Mouse (Mus musculus) MEL (cell line): ENCODE measurements around the gene Ppil6. TPM values are rescaled to one million over a fixed set of nuclear protein-coding genes. Genes with fewer than 3 reads are reported as not detected.

Source experiments
- DNase-seq: peaks from one replicate; pipeline ENCODE4 v3.0.0; 2011; ENCODE audit warnings: low read depth, low spot score
- H3K27ac ChIP-seq: 2 replicates; pipeline ENCODE4 v1.5.1; 2012; ENCODE audit warnings: low read depth, mild to moderate bottlenecking, control low read depth, low read length, moderate library complexity; ENCODE audit not compliant: control insufficient read depth
- H3K27me3 ChIP-seq, 2 experiments: fragments of 150-350 bp in 1 of 2; sonication (generic) in 1 of 2; 2 replicates each; pipeline ENCODE4 v1.6.1; 2012; ENCODE audit warnings: low read length in 2 of 2, mild to moderate bottlenecking in 2 of 2, improper control_type of control experiment in 1 of 2, moderate library complexity in 1 of 2; ENCODE audit not compliant: insufficient read depth in 2 of 2, control insufficient read depth in 1 of 2
- H3K36me3 ChIP-seq, 2 experiments: 2 replicates each; pipeline ENCODE4 v1.6.1; 2012 to 2014; ENCODE audit warnings: low read length in 2 of 2, improper control_type of control experiment in 1 of 2, inconsistent platforms in 1 of 2, mild to moderate bottlenecking in 1 of 2; ENCODE audit not compliant: insufficient read depth in 2 of 2, control insufficient read depth in 1 of 2
- H3K4me1 ChIP-seq, 2 experiments: fragments of 150-350 bp in 1 of 2; sonication (generic) in 1 of 2; 2 replicates each; pipeline ENCODE4 v1.6.1; 2012; ENCODE audit warnings: low read length in 2 of 2, improper control_type of control experiment in 1 of 2, mild to moderate bottlenecking in 1 of 2; ENCODE audit not compliant: insufficient read depth in 2 of 2, control insufficient read depth in 1 of 2
- H3K4me3 ChIP-seq, 2 experiments: fragments of 150-350 bp in 1 of 2; sonication (generic) in 1 of 2; 2 replicates each; pipeline ENCODE4 v1.5.1; 2012; ENCODE audit warnings: low read depth in 2 of 2, low read length in 2 of 2, mild to moderate bottlenecking in 2 of 2, moderate library complexity in 2 of 2, control low read depth in 1 of 2, improper control_type of control experiment in 1 of 2; ENCODE audit not compliant: control insufficient read depth in 1 of 2, insufficient read depth in 1 of 2
- H3K79me2 ChIP-seq: 2 replicates; pipeline ENCODE4 v1.6.1; 2012; ENCODE audit warnings: mild to moderate bottlenecking, low read length, moderate library complexity; ENCODE audit not compliant: control insufficient read depth, poor library complexity, insufficient read depth
- H3K9ac ChIP-seq: 2 replicates; pipeline ENCODE4 v1.6.1; 2012; ENCODE audit warnings: low read depth, mild to moderate bottlenecking, control low read depth, low read length, moderate library complexity; ENCODE audit not compliant: control insufficient read depth, poor library complexity, severe bottlenecking
- H3K9me3 ChIP-seq: fragments of 150-350 bp; sonication (generic); replicated peaks from 2 replicates; pipeline ENCODE4 v1.6.1; 2012; ENCODE audit warnings: mild to moderate bottlenecking, low read length, improper control_type of control experiment, moderate library complexity; ENCODE audit not compliant: insufficient read depth
- BHLHE40 ChIP-seq: IDR thresholded peaks from 2 replicates; pipeline ENCODE4 v1.6.1; 2012; ENCODE audit warnings: low read depth, mild to moderate bottlenecking, inconsistent platforms, low read length, improper control_type of control experiment, borderline replicate concordance
- CHD1 ChIP-seq: IDR thresholded peaks from 2 replicates; pipeline ENCODE4 v1.6.1; 2012; ENCODE audit warnings: low read depth, mild to moderate bottlenecking, inconsistent platforms, low read length, improper control_type of control experiment
- CHD2 ChIP-seq: IDR thresholded peaks from 2 replicates; pipeline ENCODE4 v1.6.1; 2011; ENCODE audit warnings: low read length, improper control_type of control experiment
- CTCF ChIP-seq, 3 experiments: IDR thresholded peaks in 2 of 3; conservative IDR thresholded peaks in 1 of 3; 2 replicates each; pipeline ENCODE4 v1.5.1; 2011 to 2012; ENCODE audit warnings: low read length in 3 of 3, low read depth in 2 of 3, mild to moderate bottlenecking in 2 of 3, improper control_type of control experiment in 1 of 3, inconsistent platforms in 1 of 3, mixed read lengths in 1 of 3, moderate library complexity in 1 of 3; ENCODE audit not compliant: control insufficient read depth in 1 of 3, insufficient read depth in 1 of 3, poor library complexity in 1 of 3, severe bottlenecking in 1 of 3
- E2F4 ChIP-seq: IDR thresholded peaks from 2 replicates; pipeline ENCODE4 v1.6.1; 2011; ENCODE audit warnings: low read depth, low read length, improper control_type of control experiment, borderline replicate concordance
- ELF1 ChIP-seq: IDR thresholded peaks from 2 replicates; pipeline ENCODE4 v1.6.1; 2014; ENCODE audit warnings: low read depth, mild to moderate bottlenecking, inconsistent platforms, low read length, improper control_type of control experiment, moderate library complexity
- EP300 ChIP-seq, 2 experiments: IDR thresholded peaks; 2 replicates each; pipeline ENCODE4 v1.6.1; 2011; ENCODE audit warnings: improper control_type of control experiment in 2 of 2, low read length in 2 of 2, low read depth in 1 of 2, mild to moderate bottlenecking in 1 of 2
- ETS1 ChIP-seq: IDR thresholded peaks from 2 replicates; pipeline ENCODE4 v1.6.1; 2012; ENCODE audit warnings: low read depth, mild to moderate bottlenecking, inconsistent platforms, low read length, improper control_type of control experiment, moderate library complexity
- GABPA ChIP-seq: IDR thresholded peaks from 2 replicates; pipeline ENCODE4 v1.6.1; 2012; ENCODE audit warnings: low read depth, mild to moderate bottlenecking, inconsistent platforms, low read length, improper control_type of control experiment, moderate library complexity
- GATA1 ChIP-seq: IDR thresholded peaks from 2 replicates; pipeline ENCODE4 v1.6.1; 2011; ENCODE audit warnings: low read depth, low read length, improper control_type of control experiment
- HCFC1 ChIP-seq: IDR thresholded peaks from 2 replicates; pipeline ENCODE4 v1.6.1; 2012; ENCODE audit warnings: low read depth, mild to moderate bottlenecking, inconsistent platforms, low read length, improper control_type of control experiment, moderate library complexity
- JUND ChIP-seq: IDR thresholded peaks from 2 replicates; pipeline ENCODE4 v1.6.1; 2011; ENCODE audit warnings: low read depth, mild to moderate bottlenecking, improper control_type of control experiment, low read length
- KAT2A ChIP-seq: conservative IDR thresholded peaks from 2 replicates; pipeline ENCODE4 v1.6.1; 2012; ENCODE audit warnings: low read depth, low read length, improper control_type of control experiment, inconsistent platforms
- MAFK ChIP-seq: IDR thresholded peaks from 2 replicates; pipeline ENCODE4 v1.6.1; 2011; ENCODE audit warnings: low read depth, mild to moderate bottlenecking, low read length, improper control_type of control experiment, borderline replicate concordance
- MAX ChIP-seq: IDR thresholded peaks from 2 replicates; pipeline ENCODE4 v1.6.1; 2011; ENCODE audit warnings: low read length, improper control_type of control experiment
- MAZ ChIP-seq: IDR thresholded peaks from 2 replicates; pipeline ENCODE4 v1.6.1; 2012; ENCODE audit warnings: low read depth, mild to moderate bottlenecking, inconsistent platforms, low read length, improper control_type of control experiment
- MEF2A ChIP-seq: IDR thresholded peaks from 2 replicates; pipeline ENCODE4 v1.6.1; 2014; ENCODE audit warnings: low read depth, mild to moderate bottlenecking, inconsistent platforms, low read length, improper control_type of control experiment; ENCODE audit not compliant: poor library complexity, insufficient replicate concordance, severe bottlenecking; ENCODE audit errors: extremely low read depth
- MXI1 ChIP-seq: IDR thresholded peaks from 2 replicates; pipeline ENCODE4 v1.6.1; 2011; ENCODE audit warnings: mild to moderate bottlenecking, low read depth, low read length, improper control_type of control experiment
- MYB ChIP-seq: IDR thresholded peaks from 2 replicates; pipeline ENCODE4 v1.6.1; 2011; ENCODE audit warnings: mild to moderate bottlenecking, low read depth, low read length, improper control_type of control experiment
- MYC ChIP-seq: IDR thresholded peaks from 2 replicates; pipeline ENCODE4 v1.6.1; 2011; ENCODE audit warnings: low read depth, mild to moderate bottlenecking, low read length, improper control_type of control experiment, moderate library complexity
- NRF1 ChIP-seq: IDR thresholded peaks from 2 replicates; pipeline ENCODE4 v1.6.1; 2014; ENCODE audit warnings: low read depth, mild to moderate bottlenecking, inconsistent platforms, low read length, improper control_type of control experiment, moderate library complexity; ENCODE audit not compliant: poor library complexity, insufficient read depth, severe bottlenecking
- POLR2AphosphoS2 ChIP-seq: IDR thresholded peaks from 2 replicates; pipeline ENCODE4 v1.6.1; 2011; ENCODE audit warnings: low read length, improper control_type of control experiment
- POLR2AphosphoS5 ChIP-seq: IDR thresholded peaks from 2 replicates; pipeline ENCODE4 v1.6.1; 2012; ENCODE audit warnings: low read depth, borderline replicate concordance, mild to moderate bottlenecking, inconsistent platforms, low read length, moderate library complexity, mixed read lengths
- RAD21 ChIP-seq: IDR thresholded peaks from 2 replicates; pipeline ENCODE4 v1.6.1; 2011; ENCODE audit warnings: mild to moderate bottlenecking, low read depth, low read length, improper control_type of control experiment
- RCOR1 ChIP-seq: IDR thresholded peaks from 2 replicates; pipeline ENCODE4 v1.6.1; 2012; ENCODE audit warnings: low read depth, mild to moderate bottlenecking, inconsistent platforms, low read length, improper control_type of control experiment
- SIN3A ChIP-seq: IDR thresholded peaks from 2 replicates; pipeline ENCODE4 v1.6.1; 2012; ENCODE audit warnings: low read length, improper control_type of control experiment, inconsistent platforms
- SMC3 ChIP-seq: IDR thresholded peaks from 2 replicates; pipeline ENCODE4 v1.6.1; 2011; ENCODE audit warnings: low read depth, low read length, improper control_type of control experiment
- TAL1 ChIP-seq: IDR thresholded peaks from 2 replicates; pipeline ENCODE4 v1.6.1; 2012; ENCODE audit warnings: mild to moderate bottlenecking, inconsistent platforms, low read length, moderate library complexity, mixed read lengths
- TBP ChIP-seq: IDR thresholded peaks from 2 replicates; pipeline ENCODE4 v1.8.0; 2011; ENCODE audit warnings: low read depth, low read length, improper control_type of control experiment
- TCF12 ChIP-seq: IDR thresholded peaks from 2 replicates; pipeline ENCODE4 v1.6.1; 2014; ENCODE audit warnings: low read depth, mild to moderate bottlenecking, inconsistent platforms, low read length, improper control_type of control experiment, moderate library complexity
- UBTF ChIP-seq: IDR thresholded peaks from 2 replicates; pipeline ENCODE4 v1.6.1; 2012; ENCODE audit warnings: low read depth, mild to moderate bottlenecking, inconsistent platforms, low read length, improper control_type of control experiment, moderate library complexity, borderline replicate concordance; ENCODE audit not compliant: insufficient read depth
- USF1 ChIP-seq: IDR thresholded peaks from 2 replicates; pipeline ENCODE4 v1.6.1; 2014; ENCODE audit warnings: low read depth, mild to moderate bottlenecking, inconsistent platforms, low read length, improper control_type of control experiment, moderate library complexity
- USF2 ChIP-seq, 2 experiments: IDR thresholded peaks; 2 replicates each; pipeline ENCODE4 v1.6.1; 2011 to 2012; ENCODE audit warnings: improper control_type of control experiment in 2 of 2, low read length in 2 of 2, borderline replicate concordance in 1 of 2, inconsistent platforms in 1 of 2, low read depth in 1 of 2, mild to moderate bottlenecking in 1 of 2; ENCODE audit not compliant: insufficient read depth in 1 of 2
- ZC3H11A ChIP-seq: IDR thresholded peaks from 2 replicates; pipeline ENCODE4 v1.6.1; 2012; ENCODE audit warnings: low read depth, mild to moderate bottlenecking, inconsistent platforms, low read length, improper control_type of control experiment
- ZKSCAN1 ChIP-seq: IDR thresholded peaks from 2 replicates; pipeline ENCODE4 v1.6.1; 2012; ENCODE audit warnings: low read depth, mild to moderate bottlenecking, inconsistent platforms, low read length, improper control_type of control experiment, moderate library complexity
- ZNF384 ChIP-seq: IDR thresholded peaks from 2 replicates; pipeline ENCODE4 v1.6.1; 2012; ENCODE audit warnings: low read depth, mild to moderate bottlenecking, inconsistent platforms, low read length, improper control_type of control experiment
- polyA plus RNA-seq, 2 experiments: library from polyadenylated mRNA; stranded (reverse) in 1 of 2; unstranded in 1 of 2; fragments of >175 nt in 1 of 2; fragments of >200 nt in 1 of 2; gene quantifications; 2 replicates each; pipeline versions ENCODE4 v1.2.1 to v1.2.4; 2012; ENCODE audit warnings: low replicate concordance in 2 of 2, low read depth in 1 of 2; ENCODE audit not compliant: insufficient read length in 2 of 2, insufficient read depth in 1 of 2, missing spikeins in 1 of 2
- total RNA-seq: library from RNA; depleted of rRNA; stranded (reverse); fragments of 300-350 nt; gene quantifications from 2 replicates; pipeline ENCODE4 v1.2.3, GENCODE M21; 2012

The Ppil6 gene
- total and polyA plus RNA-seq, 3 experiments, result not detected

GRCm38 (mm10) chr10:41518981-41519618 is 28.9 kb downstream of the Ppil6 start, which contains the start of gene Cd164:
Cd164 (plus strand) TSS chr10:41519414.
- Histone ChIP-seq H3K79me2 (peaks cover 28% of the 10 kb centered on the region), H3K36me3 (peaks cover 0 to 31% of the 10 kb centered on the region in 2 experiments; a peak in 2 of 4 replicates), H3K27ac (peak within 1 kb of the TSS; percentile 93), H3K4me1 (peaks cover 10 to 19% of the 10 kb centered on the region in 2 experiments), H3K9ac (peak within 1 kb of the TSS; percentile 96), H3K27me3 (no peaks in the 10 kb centered on the region), H3K4me3 (peak within 1 kb of the TSS; percentile 75 to 81), H3K9me3 (no peaks in the 10 kb centered on the region)
- DNase-seq, result peak; percentile 94
- no peak for TF ChIP-seq ZKSCAN1
- TF ChIP-seq MYB, result no peak
- 0 out of 2 replicates have a peak, but pooled peaks have one; percentile 21 for TF ChIP-seq ETS1
- peak; percentile 75 for TF ChIP-seq HCFC1
- no peak for TF ChIP-seq ZC3H11A
- TF ChIP-seq POLR2AphosphoS2, result peak; percentile 91
- TF ChIP-seq RCOR1, result no peak
- TF ChIP-seq MAZ, result peak; percentile 45; the same call in 1 of the 2 replicates
- no peak for TF ChIP-seq GATA1
- TF ChIP-seq MAFK, result no peak
- no peak for TF ChIP-seq CHD2
- 0 out of 2 replicates have a peak, but pooled peaks have one; percentile 13 for TF ChIP-seq ELF1
- no peak for TF ChIP-seq TAL1
- TF ChIP-seq POLR2AphosphoS5, result 0 out of 2 replicates have a peak, but pooled peaks have one; percentile 61
- TF ChIP-seq NRF1, result 0 out of 2 replicates have a peak, but pooled peaks have one; percentile 29
- TF ChIP-seq SMC3, result no peak
- TF ChIP-seq CTCF (IDR thresholded peaks at IDR 0.05 in 2 of 3, conservative IDR thresholded peaks at IDR 0.05 in 1 of 3; ENCODE audit: control insufficient read depth in 1 of 3, insufficient read depth in 1 of 3, low read depth in 2 of 3, low read length in 3 of 3, poor library complexity in 1 of 3, severe bottlenecking in 1 of 3), result no peak
- no peak for TF ChIP-seq KAT2A
- no peak for TF ChIP-seq JUND
- TF ChIP-seq UBTF, result no peak
- no peak for TF ChIP-seq EP300 (IDR thresholded peaks at IDR 0.05; ENCODE audit: low read depth in 1 of 2, low read length in 2 of 2)
- TF ChIP-seq TCF12, result peak; percentile 54
- peak; percentile 94 for TF ChIP-seq USF1
- TF ChIP-seq RAD21, result no peak
- no peak for TF ChIP-seq MEF2A
- peak; percentile 76 for TF ChIP-seq TBP
- no peak for TF ChIP-seq ZNF384
- TF ChIP-seq E2F4, result no peak
- TF ChIP-seq MYC, result 0 out of 2 replicates have a peak, but pooled peaks have one; percentile 12
- peak; percentile 99 for TF ChIP-seq CHD1
- TF ChIP-seq GABPA, result no peak
- TF ChIP-seq BHLHE40, result peak; percentile 79
- TF ChIP-seq SIN3A, result peak; percentile 78; the same call in 1 of the 2 replicates
- peak; percentile 83 to 84 for TF ChIP-seq USF2 (IDR thresholded peaks at IDR 0.05; ENCODE audit: borderline replicate concordance in 1 of 2, insufficient read depth in 1 of 2, low read depth in 1 of 2, low read length in 2 of 2)
- TF ChIP-seq MAX, result peak; percentile 94
- TF ChIP-seq MXI1, result 0 out of 2 replicates have a peak, but pooled peaks have one; percentile 30
